Mouse (Mus musculus): Measurements from ENCODE around the gene Syt7. TPM values are rescaled to one million over a fixed set of nuclear protein-coding genes. Genes with fewer than 3 reads are reported as not detected.

The Syt7 gene
- polyA plus RNA-seq, 1 experiment from 2014 or later: 0.75 TPM

- ATAC-seq (ENCODE audit: low read depth): no peak
- H3K27ac ChIP-seq (ENCODE audit: low read length): no peak overlapping the region
- 68% methylated on average over 8 of the region's 8 CpGs for WGBS
- no peaks in the 10 kb centered on the region for H3K36me3 ChIP-seq (ENCODE audit: control insufficient read depth, insufficient read depth, low read length)
- H3K9me3 ChIP-seq (ENCODE audit: control insufficient read depth, low read length): no peaks in the 10 kb centered on the region
- no peak overlapping the region for H3K4me2 ChIP-seq (ENCODE audit: low read depth, low read length)
- H3K4me3 ChIP-seq (ENCODE audit: low read length): no peak overlapping the region
- H3K27me3 ChIP-seq (ENCODE audit: control insufficient read depth, insufficient read depth, low read depth, low read length): no peaks in the 10 kb centered on the region
- H3K9ac ChIP-seq (ENCODE audit: low read length): no peak overlapping the region
- peaks cover 21% of the 10 kb centered on the region for H3K4me1 ChIP-seq (replicated peaks; ENCODE audit: control insufficient read depth, insufficient read depth, low read length)
These were observed 40.5 kb downstream of the Syt7 start for GRCm38 (mm10) chr19:10429371-10429770.

- Histone ChIP-seq H3K9ac (ENCODE audit: low read length) (no peak overlapping the region), H3K4me1 (replicated peaks; ENCODE audit: control insufficient read depth, insufficient read depth, low read length) (peaks cover 25% of the 10 kb centered on the region), H3K4me2 (ENCODE audit: low read depth, low read length) (no peak overlapping the region), H3K27me3 (ENCODE audit: control insufficient read depth, insufficient read depth, low read depth, low read length) (no peaks in the 10 kb centered on the region), H3K36me3 (ENCODE audit: control insufficient read depth, insufficient read depth, low read length) (no peaks in the 10 kb centered on the region), H3K27ac (ENCODE audit: low read length) (no peak overlapping the region), H3K4me3 (ENCODE audit: low read length) (no peak overlapping the region), H3K9me3 (ENCODE audit: control insufficient read depth, low read length) (no peaks in the 10 kb centered on the region)
- WGBS: 31% methylated on average over 3 of the region's 3 CpGs
- no peak for ATAC-seq (ENCODE audit: low read depth)
These were observed 42.5 kb downstream of the Syt7 start for GRCm38 (mm10) chr19:10431410-10431809.

GRCm38 (mm10) chr19:10431841-10432240 lies 43.0 kb downstream of the Syt7 start:
- H3K27me3 ChIP-seq (ENCODE audit: control insufficient read depth, insufficient read depth, low read depth, low read length): no peaks in the 10 kb centered on the region

GRCm38 (mm10) chr19:10433225-10433624 lies 44.3 kb downstream of the Syt7 start:
- Histone ChIP-seq H3K4me3 (ENCODE audit: low read length) (no peak overlapping the region), H3K9ac (ENCODE audit: low read length) (no peak overlapping the region), H3K4me2 (ENCODE audit: low read depth, low read length) (no peak overlapping the region), H3K9me3 (ENCODE audit: control insufficient read depth, low read length) (no peaks in the 10 kb centered on the region), H3K27ac (ENCODE audit: low read length) (no peak overlapping the region), H3K36me3 (ENCODE audit: control insufficient read depth, insufficient read depth, low read length) (no peaks in the 10 kb centered on the region), H3K27me3 (ENCODE audit: control insufficient read depth, insufficient read depth, low read depth, low read length) (no peaks in the 10 kb centered on the region), H3K4me1 (replicated peaks; ENCODE audit: control insufficient read depth, insufficient read depth, low read length) (peaks cover 26% of the 10 kb centered on the region)
- 55% methylated on average over 7 of the region's 7 CpGs for WGBS
- no peak for ATAC-seq (ENCODE audit: low read depth)

More at GRCm38 (mm10) chr19:10431841-10432240, 43.0 kb downstream of the Syt7 start:
- no peak overlapping the region for H3K9ac ChIP-seq (ENCODE audit: low read length)
- no peaks in the 10 kb centered on the region for H3K9me3 ChIP-seq (ENCODE audit: control insufficient read depth, low read length)
- H3K36me3 ChIP-seq (ENCODE audit: control insufficient read depth, insufficient read depth, low read length): no peaks in the 10 kb centered on the region
- ATAC-seq (ENCODE audit: low read depth): no peak
- H3K4me1 ChIP-seq (replicated peaks; ENCODE audit: control insufficient read depth, insufficient read depth, low read length): peaks cover 26% of the 10 kb centered on the region
- WGBS: 54% methylated on average over 4 of the region's 4 CpGs
- H3K4me3 ChIP-seq (ENCODE audit: low read length): no peak overlapping the region
- no peak overlapping the region for H3K27ac ChIP-seq (ENCODE audit: low read length)
- H3K4me2 ChIP-seq (ENCODE audit: low read depth, low read length): no peak overlapping the region

- no peak for ATAC-seq (ENCODE audit: low read depth)
- H3K4me2 ChIP-seq (ENCODE audit: low read depth, low read length): no peak overlapping the region
- H3K36me3 ChIP-seq (ENCODE audit: control insufficient read depth, insufficient read depth, low read length): no peaks in the 10 kb centered on the region
- no peak overlapping the region for H3K9ac ChIP-seq (ENCODE audit: low read length)
- WGBS: 49% methylated on average over 9 of the region's 9 CpGs
- peaks cover 26% of the 10 kb centered on the region for H3K4me1 ChIP-seq (replicated peaks; ENCODE audit: control insufficient read depth, insufficient read depth, low read length)
- no peaks in the 10 kb centered on the region for H3K27me3 ChIP-seq (ENCODE audit: control insufficient read depth, insufficient read depth, low read depth, low read length)
- H3K9me3 ChIP-seq (ENCODE audit: control insufficient read depth, low read length): no peaks in the 10 kb centered on the region
- no peak overlapping the region for H3K4me3 ChIP-seq (ENCODE audit: low read length)
- peak overlapping the region; percentile 25; the same call in 1 of the 2 replicates for H3K27ac ChIP-seq (ENCODE audit: low read length)
These were observed 45.1 kb downstream of the Syt7 start for GRCm38 (mm10) chr19:10433879-10434540.

- ATAC-seq (ENCODE audit: low read depth): peak; percentile 90
- H3K9ac ChIP-seq (ENCODE audit: low read length): no peak overlapping the region
- WGBS: 39% methylated on average over 6 of the region's 6 CpGs
These were observed 46.0 kb downstream of the Syt7 start for GRCm38 (mm10) chr19:10434927-10435326.

GRCm38 (mm10) chr19:10435908-10436307 lies 47.0 kb downstream of the Syt7 start:
- H3K9ac ChIP-seq (ENCODE audit: low read length): no peak overlapping the region
- no peaks in the 10 kb centered on the region for H3K9me3 ChIP-seq (ENCODE audit: control insufficient read depth, low read length)
- H3K27ac ChIP-seq (ENCODE audit: low read length): no peak overlapping the region
- 23% methylated on average over 3 of the region's 3 CpGs for WGBS
- no peak overlapping the region for H3K4me3 ChIP-seq (ENCODE audit: low read length)
- peaks cover 13% of the 10 kb centered on the region for H3K4me1 ChIP-seq (replicated peaks; ENCODE audit: control insufficient read depth, insufficient read depth, low read length)
- peak; percentile 27; the same call in 1 of the 2 replicates for ATAC-seq (ENCODE audit: low read depth)
- no peak overlapping the region for H3K4me2 ChIP-seq (ENCODE audit: low read depth, low read length)
- no peaks in the 10 kb centered on the region for H3K27me3 ChIP-seq (ENCODE audit: control insufficient read depth, insufficient read depth, low read depth, low read length)
- H3K36me3 ChIP-seq (ENCODE audit: control insufficient read depth, insufficient read depth, low read length): no peaks in the 10 kb centered on the region

More at GRCm38 (mm10) chr19:10434927-10435326, 46.0 kb downstream of the Syt7 start:
- Histone ChIP-seq H3K36me3 (ENCODE audit: control insufficient read depth, insufficient read depth, low read length) (no peaks in the 10 kb centered on the region), H3K4me3 (ENCODE audit: low read length) (0 out of 2 replicates have a peak overlapping the region, but pooled peaks have one; percentile 5), H3K9me3 (ENCODE audit: control insufficient read depth, low read length) (no peaks in the 10 kb centered on the region), H3K4me1 (replicated peaks; ENCODE audit: control insufficient read depth, insufficient read depth, low read length) (peaks cover 21% of the 10 kb centered on the region), H3K4me2 (ENCODE audit: low read depth, low read length) (peak overlapping the region; percentile 18; the same call in 1 of the 2 replicates), H3K27ac (ENCODE audit: low read length) (peak overlapping the region; percentile 70), H3K27me3 (ENCODE audit: control insufficient read depth, insufficient read depth, low read depth, low read length) (no peaks in the 10 kb centered on the region)

GRCm38 (mm10) chr19:10436726-10437125 lies 47.8 kb downstream of the Syt7 start:
- Histone ChIP-seq H3K4me2 (ENCODE audit: low read depth, low read length) (no peak overlapping the region), H3K36me3 (ENCODE audit: control insufficient read depth, insufficient read depth, low read length) (no peaks in the 10 kb centered on the region), H3K4me3 (ENCODE audit: low read length) (no peak overlapping the region), H3K4me1 (replicated peaks; ENCODE audit: control insufficient read depth, insufficient read depth, low read length) (peaks cover 13% of the 10 kb centered on the region), H3K27me3 (ENCODE audit: control insufficient read depth, insufficient read depth, low read depth, low read length) (no peaks in the 10 kb centered on the region), H3K27ac (ENCODE audit: low read length) (no peak overlapping the region), H3K9me3 (ENCODE audit: control insufficient read depth, low read length) (no peaks in the 10 kb centered on the region), H3K9ac (ENCODE audit: low read length) (no peak overlapping the region)
- no peak for ATAC-seq (ENCODE audit: low read depth)
- WGBS: 11% methylated on average over 1 of the region's 1 CpGs

- WGBS: 65% methylated on average over 1 of the region's 1 CpGs
- no peaks in the 10 kb centered on the region for H3K27me3 ChIP-seq (ENCODE audit: control insufficient read depth, insufficient read depth, low read depth, low read length)
- no peak for ATAC-seq (ENCODE audit: low read depth)
These were observed 48.6 kb downstream of the Syt7 start for GRCm38 (mm10) chr19:10437521-10437920.

More at GRCm38 (mm10) chr19:10437521-10437920, 48.6 kb downstream of the Syt7 start:
- no peaks in the 10 kb centered on the region for H3K9me3 ChIP-seq (ENCODE audit: control insufficient read depth, low read length)
- H3K4me1 ChIP-seq (replicated peaks; ENCODE audit: control insufficient read depth, insufficient read depth, low read length): peaks cover 13% of the 10 kb centered on the region
- no peak overlapping the region for H3K4me3 ChIP-seq (ENCODE audit: low read length)
- H3K4me2 ChIP-seq (ENCODE audit: low read depth, low read length): no peak overlapping the region
- H3K36me3 ChIP-seq (ENCODE audit: control insufficient read depth, insufficient read depth, low read length): no peaks in the 10 kb centered on the region
- no peak overlapping the region for H3K9ac ChIP-seq (ENCODE audit: low read length)
- no peak overlapping the region for H3K27ac ChIP-seq (ENCODE audit: low read length)
